Mouse (Mus musculus): ENCODE measurements around the gene Irak3. TPM values are rescaled to one million over a fixed set of nuclear protein-coding genes. Genes with fewer than 3 reads are reported as not detected.

Irak3 gene
- polyA plus RNA-seq, 1 experiment, result 24.3 TPM

GRCm38 (mm10) chr10:120236855-120237254, 34.9 kb upstream of the Irak3 start:
- TF ChIP-seq POLR2A (IDR thresholded peaks at IDR 0.05; ENCODE audit: control insufficient read depth, low read depth, low read length), result no peak
- no peak for TF ChIP-seq CTCF (IDR thresholded peaks at IDR 0.05; ENCODE audit: control insufficient read depth, insufficient read depth, insufficient replicate concordance, low read depth, low read length)

GRCm38 (mm10) chr10:120233655-120234367, 31.9 kb upstream of the Irak3 start:
- Histone ChIP-seq H3K27ac (ENCODE audit: control insufficient read depth, insufficient read depth, low read depth, low read length) (peak overlapping the region; percentile 91), H3K36me3 (ENCODE audit: control insufficient read depth, insufficient read depth, low read length) (no peaks in the 10 kb centered on the region), H3K4me1 (ENCODE audit: control insufficient read depth, insufficient read depth, low read length) (peaks cover 6% of the 10 kb centered on the region), H3K4me3 (ENCODE audit: control insufficient read depth, low read depth, low read length) (peak overlapping the region; percentile 95), H3K27me3 (ENCODE audit: control insufficient read depth, insufficient read depth, low read length) (no peaks in the 10 kb centered on the region)
- TF ChIP-seq CTCF (IDR thresholded peaks at IDR 0.05; ENCODE audit: control insufficient read depth, insufficient read depth, insufficient replicate concordance, low read depth, low read length) (no peak), POLR2A (IDR thresholded peaks at IDR 0.05; ENCODE audit: control insufficient read depth, low read depth, low read length) (peak; percentile 34; the same call in 1 of the 2 replicates)

More at GRCm38 (mm10) chr10:120236855-120237254, 34.9 kb upstream of the Irak3 start:
- Histone ChIP-seq H3K4me1 (ENCODE audit: control insufficient read depth, insufficient read depth, low read length) (peaks cover 12% of the 10 kb centered on the region), H3K27me3 (ENCODE audit: control insufficient read depth, insufficient read depth, low read length) (no peaks in the 10 kb centered on the region), H3K27ac (ENCODE audit: control insufficient read depth, insufficient read depth, low read depth, low read length) (no peak overlapping the region), H3K36me3 (ENCODE audit: control insufficient read depth, insufficient read depth, low read length) (no peaks in the 10 kb centered on the region), H3K4me3 (ENCODE audit: control insufficient read depth, low read depth, low read length) (no peak overlapping the region)

- no peaks in the 10 kb centered on the region for H3K27me3 ChIP-seq (ENCODE audit: control insufficient read depth, insufficient read depth, low read length)
- no peaks in the 10 kb centered on the region for H3K36me3 ChIP-seq (ENCODE audit: control insufficient read depth, insufficient read depth, low read length)
- H3K4me3 ChIP-seq (ENCODE audit: control insufficient read depth, low read depth, low read length), result no peak overlapping the region
- peaks cover 9% of the 10 kb centered on the region for H3K4me1 ChIP-seq (ENCODE audit: control insufficient read depth, insufficient read depth, low read length)
- H3K27ac ChIP-seq (ENCODE audit: control insufficient read depth, insufficient read depth, low read depth, low read length), result no peak overlapping the region
- TF ChIP-seq POLR2A (IDR thresholded peaks at IDR 0.05; ENCODE audit: control insufficient read depth, low read depth, low read length) (no peak), CTCF (IDR thresholded peaks at IDR 0.05; ENCODE audit: control insufficient read depth, insufficient read depth, insufficient replicate concordance, low read depth, low read length) (peak; percentile 68; the same call in 1 of the 2 replicates)
These were observed 29.8 kb upstream of the Irak3 start for GRCm38 (mm10) chr10:120231718-120232117.

- no peaks in the 10 kb centered on the region for H3K36me3 ChIP-seq (ENCODE audit: control insufficient read depth, insufficient read depth, low read length)
- peaks cover 5% of the 10 kb centered on the region; the same call in 1 of the 2 replicates for H3K4me1 ChIP-seq (ENCODE audit: control insufficient read depth, insufficient read depth, low read length)
- peak; percentile 91 for TF ChIP-seq POLR2A (IDR thresholded peaks at IDR 0.05; ENCODE audit: control insufficient read depth, low read depth, low read length)
- TF ChIP-seq CTCF (IDR thresholded peaks at IDR 0.05; ENCODE audit: control insufficient read depth, insufficient read depth, insufficient replicate concordance, low read depth, low read length), result no peak
- no peaks in the 10 kb centered on the region for H3K27me3 ChIP-seq (ENCODE audit: control insufficient read depth, insufficient read depth, low read length)
- peak within 1 kb of the TSS; percentile 72 for H3K27ac ChIP-seq (ENCODE audit: control insufficient read depth, insufficient read depth, low read depth, low read length)
- H3K4me3 ChIP-seq (ENCODE audit: control insufficient read depth, low read depth, low read length), result peak within 1 kb of the TSS; percentile 99
These were observed 25.1 kb upstream of the Irak3 start, which contains the start of gene Llph for GRCm38 (mm10) chr10:120226871-120227661. Gene Llph (plus strand): TSS chr10:120227070.

GRCm38 (mm10) chr10:120220776-120221175, 18.8 kb upstream of the Irak3 start:
- H3K27me3 ChIP-seq (ENCODE audit: control insufficient read depth, insufficient read depth, low read length), result no peaks in the 10 kb centered on the region
- no peak overlapping the region for H3K4me3 ChIP-seq (ENCODE audit: control insufficient read depth, low read depth, low read length)
- TF ChIP-seq POLR2A (IDR thresholded peaks at IDR 0.05; ENCODE audit: control insufficient read depth, low read depth, low read length) (no peak), CTCF (IDR thresholded peaks at IDR 0.05; ENCODE audit: control insufficient read depth, insufficient read depth, insufficient replicate concordance, low read depth, low read length) (no peak)
- no peak overlapping the region for H3K27ac ChIP-seq (ENCODE audit: control insufficient read depth, insufficient read depth, low read depth, low read length)
- H3K36me3 ChIP-seq (ENCODE audit: control insufficient read depth, insufficient read depth, low read length), result no peaks in the 10 kb centered on the region; the same call in 1 of the 2 replicates
- no peaks in the 10 kb centered on the region for H3K4me1 ChIP-seq (ENCODE audit: control insufficient read depth, insufficient read depth, low read length)

- Histone ChIP-seq H3K36me3 (ENCODE audit: control insufficient read depth, insufficient read depth, low read length) (no peaks in the 10 kb centered on the region; the same call in 1 of the 2 replicates), H3K4me3 (ENCODE audit: control insufficient read depth, low read depth, low read length) (no peak overlapping the region), H3K27ac (ENCODE audit: control insufficient read depth, insufficient read depth, low read depth, low read length) (no peak overlapping the region), H3K4me1 (ENCODE audit: control insufficient read depth, insufficient read depth, low read length) (no peaks in the 10 kb centered on the region), H3K27me3 (ENCODE audit: control insufficient read depth, insufficient read depth, low read length) (no peaks in the 10 kb centered on the region)
- TF ChIP-seq POLR2A (IDR thresholded peaks at IDR 0.05; ENCODE audit: control insufficient read depth, low read depth, low read length) (no peak), CTCF (IDR thresholded peaks at IDR 0.05; ENCODE audit: control insufficient read depth, insufficient read depth, insufficient replicate concordance, low read depth, low read length) (no peak)
These were observed 17.8 kb upstream of the Irak3 start for GRCm38 (mm10) chr10:120219578-120220359.
